Mouse (Mus musculus) activated CD4-positive, CD25-positive, alpha-beta regulatory T cell (primary cell): Measurements from ENCODE around the gene Vmn2r9. TPM values are rescaled to one million over a fixed set of nuclear protein-coding genes. Genes with fewer than 3 reads are reported as not detected.

Source experiments
- polyA plus RNA-seq, 2 experiments: library from polyadenylated mRNA; unstranded; fragments of 100-300 nt; shearing (Covaris generic); gene quantifications; one replicate each; pipeline ENCODE4 v1.2.1; 2017

Gene Vmn2r9
- polyA plus RNA-seq, result under 1 TPM in 1 of 2 experiments, not detected in 1; 0.05 TPM

DNA sequence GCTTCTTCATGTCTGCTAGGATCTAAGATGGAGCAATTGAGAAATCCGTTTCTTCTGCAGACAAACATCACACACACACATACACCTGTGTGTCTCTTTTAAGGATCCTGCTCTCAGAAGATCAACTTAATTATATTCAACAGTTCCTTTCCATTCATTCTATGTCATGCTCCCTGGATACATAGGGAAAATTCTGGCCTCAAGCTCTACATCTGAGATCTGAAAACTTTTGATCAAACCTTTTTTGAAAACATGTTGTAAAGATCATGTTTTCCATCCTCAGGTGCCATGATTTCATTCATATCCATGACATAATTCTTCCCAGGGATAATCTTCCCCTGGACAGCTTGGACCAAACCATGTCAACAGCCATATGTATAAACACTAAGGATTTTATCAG, at the start of gene Vmn2r9:
TSS of gene Vmn2r9 (minus strand) at position 101 of the 400 bp plus-strand sequence.

DNA sequence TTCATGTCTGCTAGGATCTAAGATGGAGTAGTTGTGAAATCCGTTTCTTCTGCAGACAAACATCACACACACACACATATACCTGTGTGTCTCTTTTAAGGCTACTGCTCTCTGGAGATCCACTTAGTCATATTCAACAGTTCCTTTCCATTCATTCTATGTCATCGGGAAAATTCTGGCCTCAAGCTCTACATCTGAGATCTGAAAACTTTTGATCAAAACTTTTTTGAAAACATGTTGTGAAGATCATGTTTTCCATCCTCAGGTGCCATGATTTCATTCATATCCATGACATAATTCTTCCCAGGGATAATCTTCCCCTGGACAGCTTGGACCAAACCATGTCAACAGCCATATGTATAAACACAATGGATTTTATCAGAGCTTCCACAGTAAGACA, 43.7 kb downstream of the Vmn2r9 start, which contains the start of gene Vmn2r8:
TSS of gene Vmn2r8 (minus strand) at position 101 of the 400 bp plus-strand sequence.

DNA sequence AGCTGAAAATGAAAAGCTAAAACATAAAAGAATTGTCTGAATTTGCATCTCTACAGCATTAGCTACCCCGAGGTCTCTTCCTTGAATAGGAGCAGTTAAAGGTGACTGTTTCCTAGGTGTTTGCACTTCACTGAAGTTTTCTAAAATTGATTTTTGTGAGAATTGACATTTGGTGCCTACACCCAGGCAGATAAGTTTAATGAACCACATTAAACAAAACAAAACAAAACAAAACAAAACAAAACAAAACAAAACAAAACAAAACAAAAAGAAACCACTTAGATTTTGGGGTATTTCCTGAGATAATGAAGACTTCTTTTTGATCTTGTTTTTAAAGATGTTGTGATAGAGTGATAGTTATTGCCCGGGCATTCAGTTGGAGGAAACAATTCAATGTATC, 57.1 kb downstream of the Vmn2r9 start, which contains the start of gene Tmed11:
TSS of gene Tmed11 (minus strand) at position 101 of the 400 bp plus-strand sequence.

Other genes with a start within 250 kb of the Vmn2r9 start
- 100 to 1,000 TPM in 1 of 2 experiments, 10 to 100 TPM in 1; 95.2 to 144 TPM for gene Gak, start 222.8 kb downstream of the Vmn2r9 start, polyA plus RNA-seq
- 10 to 100 TPM; 36.5 to 44.6 TPM for gene Tmem175, start 222.8 kb downstream of the Vmn2r9 start, polyA plus RNA-seq
- gene Idua, start 192.3 kb downstream of the Vmn2r9 start, polyA plus RNA-seq, result 10 to 100 TPM; 23.0 to 30.2 TPM
- gene Dgkq, start 182.9 kb downstream of the Vmn2r9 start, polyA plus RNA-seq, result 10 to 100 TPM; 15.6 to 21.7 TPM
- under 1 TPM in 1 of 2 experiments, not detected in 1; 0.11 TPM for gene Slc26a1, start 177.0 kb downstream of the Vmn2r9 start, polyA plus RNA-seq
- gene Fgfrl1, start 160.2 kb downstream of the Vmn2r9 start, polyA plus RNA-seq, result 1 to 10 TPM in 1 of 2 experiments, under 1 TPM in 1; 0.74 to 1.5 TPM
- not detected for gene Rnf212, start 77.6 kb downstream of the Vmn2r9 start, polyA plus RNA-seq
- gene Tmed11, start 57.2 kb downstream of the Vmn2r9 start, polyA plus RNA-seq, result not detected
- gene Vmn2r8, start 43.8 kb downstream of the Vmn2r9 start, polyA plus RNA-seq, result not detected
- under 1 TPM in 1 of 2 experiments, not detected in 1; 0.18 TPM for gene Vmn2r10, start 153.9 kb upstream of the Vmn2r9 start, polyA plus RNA-seq
- under 1 TPM; 0.07 to 0.14 TPM for gene Vmn2r11, start 207.0 kb upstream of the Vmn2r9 start, polyA plus RNA-seq
- gene Vmn2r12, start 245.3 kb upstream of the Vmn2r9 start, polyA plus RNA-seq, result not detected